Mouse (Mus musculus) kidney, adult 2 months (tissue): ENCODE measurements around the gene Mbd5. TPM values are rescaled to one million over a fixed set of nuclear protein-coding genes. Genes with fewer than 3 reads are reported as not detected.

ENCODE experiments used
- DNase-seq: peaks from one replicate; pipeline ENCODE4 v3.0.0; 2021
- H3K27ac ChIP-seq: fragments of 200-500 bp; 2 replicates; pipeline ENCODE4 v1.5.1; 2012; ENCODE audit warnings: low read depth, low read length, control low read depth, inconsistent platforms; ENCODE audit not compliant: insufficient read depth
- H3K27me3 ChIP-seq: fragments of 200-500 bp; replicated peaks from 2 replicates; pipeline ENCODE4 v1.6.1; 2012; ENCODE audit warnings: mild to moderate bottlenecking, moderate library complexity, low read length, inconsistent platforms; ENCODE audit not compliant: control insufficient read depth, insufficient read depth
- H3K36me3 ChIP-seq: fragments of 200-500 bp; 2 replicates; pipeline ENCODE4 v1.6.1; 2012; ENCODE audit warnings: mild to moderate bottlenecking, moderate library complexity, low read length, inconsistent platforms; ENCODE audit not compliant: control insufficient read depth, insufficient read depth
- H3K4me1 ChIP-seq: fragments of 200-500 bp; 2 replicates; pipeline ENCODE4 v1.6.1; 2011; ENCODE audit warnings: low read length; ENCODE audit not compliant: control insufficient read depth, insufficient read depth
- H3K4me3 ChIP-seq: fragments of 200-500 bp; 2 replicates; pipeline ENCODE4 v1.5.1; 2011; ENCODE audit warnings: mild to moderate bottlenecking, low read depth, low read length, control low read depth; ENCODE audit not compliant: insufficient read depth
- CTCF ChIP-seq: fragments of 200-500 bp; conservative IDR thresholded peaks from 2 replicates; pipeline ENCODE4 v1.5.1; 2011; ENCODE audit warnings: low read depth, mild to moderate bottlenecking, control low read depth, low read length, moderate library complexity, mixed read lengths; ENCODE audit not compliant: insufficient read depth, insufficient read length
- POLR2A ChIP-seq: fragments of 200-500 bp; IDR thresholded peaks from one replicate; pipeline ENCODE4 v1.6.1; 2011; ENCODE audit warnings: low read depth, low read length, control low read depth
- WGBS: fragments of 180-500 bp; shearing (Covaris S2); methylation state at CpG from one replicate; pipeline ENCODE4 v1.1.7; 2018; 5-methylcytosine and 5-hydroxymethylcytosine counted together
- polyA plus RNA-seq: library from polyadenylated mRNA; depleted of rRNA; stranded (reverse); fragments of >200 nt; gene quantifications from 2 replicates; pipeline ENCODE4 v1.2.3, GENCODE M21; 2012

The Mbd5 gene
- polyA plus RNA-seq, 1 experiment, result 8.6 TPM

- H3K36me3 ChIP-seq, result no peaks in the 10 kb centered on the region
- DNase-seq, result peak; percentile 17
- no peak overlapping the region for H3K4me3 ChIP-seq
- no peaks in the 10 kb centered on the region for H3K27me3 ChIP-seq
- no peak overlapping the region for H3K27ac ChIP-seq
- H3K4me1 ChIP-seq, result no peaks in the 10 kb centered on the region
- TF ChIP-seq CTCF (no peak), POLR2A (no peak)
- 70% methylated on average over 4 of the region's 4 CpGs for WGBS
Measured at GRCm38 (mm10) chr2:49084966-49085365, 135.7 kb downstream of the Mbd5 start.

GRCm38 (mm10) chr2:49090771-49091170, 141.5 kb downstream of the Mbd5 start:
- no peaks in the 10 kb centered on the region for H3K4me1 ChIP-seq
- TF ChIP-seq CTCF (no peak), POLR2A (no peak)
- DNase-seq, result no peak
- no peak overlapping the region for H3K4me3 ChIP-seq
- no peaks in the 10 kb centered on the region for H3K36me3 ChIP-seq
- 94% methylated on average over 4 of the region's 4 CpGs for WGBS
- no peak overlapping the region for H3K27ac ChIP-seq
- no peaks in the 10 kb centered on the region for H3K27me3 ChIP-seq

GRCm38 (mm10) chr2:49096765-49097164, 147.5 kb downstream of the Mbd5 start:
- Histone ChIP-seq H3K27me3 (no peaks in the 10 kb centered on the region), H3K4me1 (no peaks in the 10 kb centered on the region), H3K27ac (no peak overlapping the region), H3K36me3 (no peaks in the 10 kb centered on the region), H3K4me3 (no peak overlapping the region)
- DNase-seq, result peak; percentile 24
- TF ChIP-seq POLR2A (no peak), CTCF (no peak)

- H3K4me3 ChIP-seq, result no peak overlapping the region
- no peak overlapping the region for H3K27ac ChIP-seq
- no peak for DNase-seq
- TF ChIP-seq POLR2A, result no peak
- 0 out of 2 replicates have a peak, but pooled peaks cover 2% of the 10 kb centered on the region for H3K4me1 ChIP-seq
- no peaks in the 10 kb centered on the region for H3K27me3 ChIP-seq
- no peaks in the 10 kb centered on the region for H3K36me3 ChIP-seq
Measured at GRCm38 (mm10) chr2:49108906-49109305, 159.6 kb downstream of the Mbd5 start.

- no peak overlapping the region for H3K27ac ChIP-seq
- H3K4me1 ChIP-seq, result no peaks in the 10 kb centered on the region
- no peak for DNase-seq
- no peak overlapping the region for H3K4me3 ChIP-seq
- WGBS, result 91% methylated on average over 6 of the region's 6 CpGs
- TF ChIP-seq CTCF (no peak), POLR2A (no peak)
- H3K27me3 ChIP-seq, result no peaks in the 10 kb centered on the region
- no peaks in the 10 kb centered on the region for H3K36me3 ChIP-seq
Measured at GRCm38 (mm10) chr2:49119875-49120274, 170.6 kb downstream of the Mbd5 start.

GRCm38 (mm10) chr2:49121603-49122002, 172.3 kb downstream of the Mbd5 start:
- Histone ChIP-seq H3K27ac (no peak overlapping the region), H3K4me3 (no peak overlapping the region), H3K36me3 (no peaks in the 10 kb centered on the region), H3K4me1 (no peaks in the 10 kb centered on the region), H3K27me3 (no peaks in the 10 kb centered on the region)
- no peak for DNase-seq
- 85% methylated on average over 3 of the region's 3 CpGs for whole genome bisulfite sequencing
- no peak for TF ChIP-seq CTCF
- no peak for TF ChIP-seq POLR2A

- no peak for TF ChIP-seq CTCF
- no peak for TF ChIP-seq POLR2A
- peak; percentile 10 for DNase-seq
- Histone ChIP-seq H3K27ac (no peak overlapping the region), H3K36me3 (no peaks in the 10 kb centered on the region), H3K27me3 (no peaks in the 10 kb centered on the region), H3K4me1 (no peaks in the 10 kb centered on the region; the same call in 1 of the 2 replicates), H3K4me3 (no peak overlapping the region)
- WGBS, result 56% methylated on average over 3 of the region's 3 CpGs
Measured at GRCm38 (mm10) chr2:49142186-49142585, 192.9 kb downstream of the Mbd5 start.

- TF ChIP-seq POLR2A, result no peak
- Histone ChIP-seq H3K36me3 (no peaks in the 10 kb centered on the region), H3K27ac (no peak overlapping the region), H3K27me3 (no peaks in the 10 kb centered on the region), H3K4me1 (no peaks in the 10 kb centered on the region), H3K4me3 (no peak overlapping the region)
- 67% methylated on average over 1 of the region's 1 CpGs for WGBS
- DNase-seq, result no peak
Measured at GRCm38 (mm10) chr2:49153649-49154048, 204.3 kb downstream of the Mbd5 start.
